Mouse (Mus musculus): ENCODE measurements around the gene Olfr1410. TPM values are rescaled to one million over a fixed set of nuclear protein-coding genes. Genes with fewer than 3 reads are reported as not detected.

Gene Olfr1410
- polyA plus RNA-seq, 1 experiment from 2014 or later = not detected

- H3K27ac ChIP-seq (ENCODE audit: low read depth, low read length) = no peak overlapping the region
- ATAC-seq (ENCODE audit: low FRiP score) (no peak), DNase-seq (ENCODE audit: low spot score, missing footprints) (no peak)
Observed at GRCm38 (mm10) chr1:92636015-92636414, 30.4 kb downstream of the Olfr1410 start.

GRCm38 (mm10) chr1:92636676-92637075, 31.1 kb downstream of the Olfr1410 start:
- 93% methylated on average over 11 of the region's 11 CpGs for WGBS
- no peaks in the 10 kb centered on the region for H3K27me3 ChIP-seq (ENCODE audit: control insufficient read depth, insufficient read depth, low read length)
- H3K4me1 ChIP-seq (ENCODE audit: control insufficient read depth, insufficient read depth, low read length) = peaks cover 10% of the 10 kb centered on the region
- H3K9ac ChIP-seq (ENCODE audit: low read length) = no peak overlapping the region
- no peak overlapping the region for H3K27ac ChIP-seq (ENCODE audit: low read depth, low read length)
- no peak overlapping the region for H3K4me3 ChIP-seq (ENCODE audit: low read depth, low read length)
- H3K9me3 ChIP-seq (ENCODE audit: control insufficient read depth, low read length) = no peaks in the 10 kb centered on the region
- ATAC-seq (ENCODE audit: low FRiP score) (no peak), DNase-seq (ENCODE audit: low spot score, missing footprints) (no peak)
- H3K36me3 ChIP-seq (ENCODE audit: control insufficient read depth, insufficient read depth, low read length) = peaks cover 8% of the 10 kb centered on the region; the same call in 1 of the 2 replicates
- no peak overlapping the region for H3K4me2 ChIP-seq

More at GRCm38 (mm10) chr1:92636015-92636414, 30.4 kb downstream of the Olfr1410 start:
- no peak overlapping the region for H3K9ac ChIP-seq (ENCODE audit: low read length)
- no peak overlapping the region for H3K4me3 ChIP-seq (ENCODE audit: low read depth, low read length)
- H3K9me3 ChIP-seq (ENCODE audit: control insufficient read depth, low read length) = no peaks in the 10 kb centered on the region
- peaks cover 8% of the 10 kb centered on the region for H3K4me1 ChIP-seq (ENCODE audit: control insufficient read depth, insufficient read depth, low read length)
- WGBS = 91% methylated on average over 8 of the region's 8 CpGs
- no peaks in the 10 kb centered on the region for H3K27me3 ChIP-seq (ENCODE audit: control insufficient read depth, insufficient read depth, low read length)
- no peak overlapping the region for H3K4me2 ChIP-seq
- H3K36me3 ChIP-seq (ENCODE audit: control insufficient read depth, insufficient read depth, low read length) = peaks cover 8% of the 10 kb centered on the region; the same call in 1 of the 2 replicates

GRCm38 (mm10) chr1:92637501-92638172, 32.1 kb downstream of the Olfr1410 start:
- Histone ChIP-seq H3K4me2 (no peak overlapping the region), H3K4me1 (ENCODE audit: control insufficient read depth, insufficient read depth, low read length) (peaks cover 13% of the 10 kb centered on the region), H3K27ac (ENCODE audit: low read depth, low read length) (no peak overlapping the region), H3K4me3 (ENCODE audit: low read depth, low read length) (no peak overlapping the region), H3K9ac (ENCODE audit: low read length) (no peak overlapping the region), H3K27me3 (ENCODE audit: control insufficient read depth, insufficient read depth, low read length) (no peaks in the 10 kb centered on the region), H3K9me3 (ENCODE audit: control insufficient read depth, low read length) (no peaks in the 10 kb centered on the region), H3K36me3 (ENCODE audit: control insufficient read depth, insufficient read depth, low read length) (peaks cover 8% of the 10 kb centered on the region; the same call in 1 of the 2 replicates)
- DNase-seq (ENCODE audit: low spot score, missing footprints) (no peak), ATAC-seq (ENCODE audit: low FRiP score) (no peak)
- 93% methylated on average over 15 of the region's 15 CpGs for WGBS

- DNase-seq (ENCODE audit: low spot score, missing footprints) (no peak), ATAC-seq (ENCODE audit: low FRiP score) (no peak)
Observed at GRCm38 (mm10) chr1:92638181-92638580, 32.6 kb downstream of the Olfr1410 start.

GRCm38 (mm10) chr1:92638736-92639135, 33.2 kb downstream of the Olfr1410 start:
- Histone ChIP-seq H3K36me3 (ENCODE audit: control insufficient read depth, insufficient read depth, low read length) (peaks cover 8% of the 10 kb centered on the region; the same call in 1 of the 2 replicates), H3K4me1 (ENCODE audit: control insufficient read depth, insufficient read depth, low read length) (peaks cover 13% of the 10 kb centered on the region), H3K9ac (ENCODE audit: low read length) (no peak overlapping the region), H3K27ac (ENCODE audit: low read depth, low read length) (no peak overlapping the region), H3K27me3 (ENCODE audit: control insufficient read depth, insufficient read depth, low read length) (no peaks in the 10 kb centered on the region), H3K4me2 (no peak overlapping the region), H3K9me3 (ENCODE audit: control insufficient read depth, low read length) (no peaks in the 10 kb centered on the region), H3K4me3 (ENCODE audit: low read depth, low read length) (no peak overlapping the region)
- ATAC-seq (ENCODE audit: low FRiP score) (no peak), DNase-seq (ENCODE audit: low spot score, missing footprints) (no peak)
- WGBS = 92% methylated on average over 4 of the region's 4 CpGs

More at GRCm38 (mm10) chr1:92638181-92638580, 32.6 kb downstream of the Olfr1410 start:
- Histone ChIP-seq H3K4me1 (ENCODE audit: control insufficient read depth, insufficient read depth, low read length) (peaks cover 13% of the 10 kb centered on the region), H3K9me3 (ENCODE audit: control insufficient read depth, low read length) (no peaks in the 10 kb centered on the region), H3K27ac (ENCODE audit: low read depth, low read length) (no peak overlapping the region), H3K4me3 (ENCODE audit: low read depth, low read length) (no peak overlapping the region), H3K36me3 (ENCODE audit: control insufficient read depth, insufficient read depth, low read length) (peaks cover 8% of the 10 kb centered on the region; the same call in 1 of the 2 replicates), H3K9ac (ENCODE audit: low read length) (no peak overlapping the region), H3K27me3 (ENCODE audit: control insufficient read depth, insufficient read depth, low read length) (no peaks in the 10 kb centered on the region), H3K4me2 (no peak overlapping the region)
- WGBS = 92% methylated on average over 3 of the region's 3 CpGs

- peaks cover 8% of the 10 kb centered on the region; the same call in 1 of the 2 replicates for H3K36me3 ChIP-seq (ENCODE audit: control insufficient read depth, insufficient read depth, low read length)
- H3K27ac ChIP-seq (ENCODE audit: low read depth, low read length) = no peak overlapping the region
- DNase-seq (ENCODE audit: low spot score, missing footprints) (no peak), ATAC-seq (ENCODE audit: low FRiP score) (no peak)
- no peak overlapping the region for H3K4me3 ChIP-seq (ENCODE audit: low read depth, low read length)
- no peak overlapping the region for H3K4me2 ChIP-seq
- WGBS = 93% methylated on average over 6 of the region's 6 CpGs
- no peak overlapping the region; the same call in 1 of the 2 replicates for H3K9ac ChIP-seq (ENCODE audit: low read length)
- peaks cover 10% of the 10 kb centered on the region for H3K4me1 ChIP-seq (ENCODE audit: control insufficient read depth, insufficient read depth, low read length)
- no peaks in the 10 kb centered on the region for H3K27me3 ChIP-seq (ENCODE audit: control insufficient read depth, insufficient read depth, low read length)
- no peaks in the 10 kb centered on the region for H3K9me3 ChIP-seq (ENCODE audit: control insufficient read depth, low read length)
Observed at GRCm38 (mm10) chr1:92640393-92640792, 34.8 kb downstream of the Olfr1410 start.

GRCm38 (mm10) chr1:92641514-92642272, 36.1 kb downstream of the Olfr1410 start, which contains the start of gene Cops9:
Cops9 (minus strand) TSS chr1:92641985.
- Histone ChIP-seq H3K9ac (ENCODE audit: low read length) (peak within 1 kb of the TSS; percentile 92), H3K4me1 (ENCODE audit: control insufficient read depth, insufficient read depth, low read length) (peaks cover 10% of the 10 kb centered on the region), H3K4me2 (peak within 1 kb of the TSS; percentile 95), H3K9me3 (ENCODE audit: control insufficient read depth, low read length) (no peaks in the 10 kb centered on the region), H3K36me3 (ENCODE audit: control insufficient read depth, insufficient read depth, low read length) (peaks cover 4% of the 10 kb centered on the region; the same call in 1 of the 2 replicates), H3K27me3 (ENCODE audit: control insufficient read depth, insufficient read depth, low read length) (no peaks in the 10 kb centered on the region), H3K27ac (ENCODE audit: low read depth, low read length) (peak within 1 kb of the TSS; percentile 27; the same call in 1 of the 2 replicates), H3K4me3 (ENCODE audit: low read depth, low read length) (peak within 1 kb of the TSS; percentile 78)
- ATAC-seq (ENCODE audit: low FRiP score) = peak; percentile 96
- DNase-seq (ENCODE audit: low spot score, missing footprints) = peak; percentile 99
- 2% methylated on average over 50 of the region's 50 CpGs for WGBS

GRCm38 (mm10) chr1:92643691-92644090, 38.1 kb downstream of the Olfr1410 start:
- no peaks in the 10 kb centered on the region for H3K36me3 ChIP-seq (ENCODE audit: control insufficient read depth, insufficient read depth, low read length)
- peaks cover 10% of the 10 kb centered on the region for H3K4me1 ChIP-seq (ENCODE audit: control insufficient read depth, insufficient read depth, low read length)
- no peak overlapping the region for H3K9ac ChIP-seq (ENCODE audit: low read length)
- WGBS = 84% methylated on average over 4 of the region's 4 CpGs
- ATAC-seq (ENCODE audit: low FRiP score) = no peak
- H3K4me2 ChIP-seq = no peak overlapping the region
- H3K4me3 ChIP-seq (ENCODE audit: low read depth, low read length) = no peak overlapping the region
- H3K9me3 ChIP-seq (ENCODE audit: control insufficient read depth, low read length) = no peaks in the 10 kb centered on the region
- DNase-seq (ENCODE audit: low spot score, missing footprints) = peak; percentile 51
- no peak overlapping the region for H3K27ac ChIP-seq (ENCODE audit: low read depth, low read length)
- H3K27me3 ChIP-seq (ENCODE audit: control insufficient read depth, insufficient read depth, low read length) = no peaks in the 10 kb centered on the region

- H3K4me1 ChIP-seq (ENCODE audit: control insufficient read depth, insufficient read depth, low read length) = peaks cover 10% of the 10 kb centered on the region
- WGBS = 82% methylated on average over 5 of the region's 5 CpGs
- H3K9ac ChIP-seq (ENCODE audit: low read length) = no peak overlapping the region
- DNase-seq (ENCODE audit: low spot score, missing footprints) (no peak), ATAC-seq (ENCODE audit: low FRiP score) (no peak)
- no peak overlapping the region for H3K4me2 ChIP-seq
- H3K27ac ChIP-seq (ENCODE audit: low read depth, low read length) = no peak overlapping the region
- H3K9me3 ChIP-seq (ENCODE audit: control insufficient read depth, low read length) = no peaks in the 10 kb centered on the region
- no peaks in the 10 kb centered on the region for H3K27me3 ChIP-seq (ENCODE audit: control insufficient read depth, insufficient read depth, low read length)
- no peak overlapping the region for H3K4me3 ChIP-seq (ENCODE audit: low read depth, low read length)
- no peaks in the 10 kb centered on the region for H3K36me3 ChIP-seq (ENCODE audit: control insufficient read depth, insufficient read depth, low read length)
Observed at GRCm38 (mm10) chr1:92644916-92645315, 39.3 kb downstream of the Olfr1410 start.

Measured in midbrain, embryonic 11.5 days (tissue).